Mouse (Mus musculus): ENCODE results near the gene Mfsd11.
A peak's percentile ranks its signal among the peaks of the same experiment; 100 is the strongest.
"Not testable (repeated sequence)": the region's sequence is repeated elsewhere in the genome, so short reads cannot be mapped to it uniquely, and the experiment has no call there.

Gene Mfsd11

DNA sequence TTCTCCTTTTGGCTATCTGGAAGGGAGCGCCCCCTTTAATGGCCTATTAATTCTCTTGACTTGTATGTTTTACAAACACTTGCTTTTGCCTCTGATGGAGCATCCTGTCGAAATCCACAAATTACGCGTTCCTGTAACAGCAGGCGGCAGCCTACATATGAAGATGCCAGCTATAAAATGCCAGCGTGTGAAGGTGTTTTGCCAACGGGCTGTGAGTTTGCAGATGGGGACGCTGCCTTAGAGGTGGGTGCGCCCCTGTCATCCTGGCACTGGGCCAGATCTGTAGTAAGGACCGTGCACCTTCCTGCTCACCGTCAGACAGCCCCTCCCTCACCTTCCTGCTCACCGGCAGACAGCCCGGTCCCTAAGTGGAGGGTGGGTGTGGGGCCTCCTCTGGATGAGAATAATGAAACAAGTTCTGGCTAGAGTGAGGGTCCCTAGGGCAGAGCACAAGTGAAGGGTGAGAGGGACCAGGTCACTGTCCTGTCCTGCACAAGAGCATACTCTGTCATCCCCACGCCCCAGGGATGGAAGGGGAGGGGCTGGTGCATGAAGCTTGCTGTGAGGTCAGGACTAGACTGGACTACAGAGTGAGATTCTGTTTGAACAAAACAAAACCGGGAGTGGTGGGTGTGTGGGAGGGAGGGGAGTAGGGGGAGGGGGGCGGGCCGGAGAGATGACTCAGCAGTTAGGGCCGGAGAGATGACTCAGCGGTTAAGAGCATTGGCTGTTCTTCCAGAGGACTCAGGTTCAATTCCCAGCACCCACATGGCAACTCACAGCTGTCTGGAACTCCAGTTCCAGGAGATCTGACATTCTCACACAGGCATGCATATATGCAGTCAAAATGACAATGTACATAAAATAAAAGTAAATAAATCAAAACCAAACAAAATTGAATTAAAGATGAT, 41.5 kb downstream of the Mfsd11 start:
- no peak for DNase-seq

DNA sequence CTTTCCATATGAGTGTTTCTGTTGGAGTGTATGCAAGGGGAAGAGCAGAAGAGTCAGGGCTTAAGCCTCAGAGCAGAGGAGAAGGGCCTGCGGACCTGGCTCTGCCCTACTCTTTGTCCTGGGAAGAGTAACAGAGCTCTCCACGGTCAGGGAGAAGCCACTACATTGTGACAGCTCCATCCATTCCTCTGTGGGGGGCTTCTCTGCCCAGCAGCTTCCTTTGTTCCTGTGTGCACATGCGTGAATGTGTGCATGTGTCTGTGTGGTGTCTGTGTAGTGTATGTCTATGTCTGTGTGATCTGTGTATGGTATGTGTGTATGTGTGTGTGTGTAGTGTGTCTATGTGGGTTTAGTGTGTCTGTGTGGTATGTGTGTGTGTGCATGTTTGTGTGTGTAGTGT, 43.2 kb downstream of the Mfsd11 start:
- DNase-seq, result no peak

DNA sequence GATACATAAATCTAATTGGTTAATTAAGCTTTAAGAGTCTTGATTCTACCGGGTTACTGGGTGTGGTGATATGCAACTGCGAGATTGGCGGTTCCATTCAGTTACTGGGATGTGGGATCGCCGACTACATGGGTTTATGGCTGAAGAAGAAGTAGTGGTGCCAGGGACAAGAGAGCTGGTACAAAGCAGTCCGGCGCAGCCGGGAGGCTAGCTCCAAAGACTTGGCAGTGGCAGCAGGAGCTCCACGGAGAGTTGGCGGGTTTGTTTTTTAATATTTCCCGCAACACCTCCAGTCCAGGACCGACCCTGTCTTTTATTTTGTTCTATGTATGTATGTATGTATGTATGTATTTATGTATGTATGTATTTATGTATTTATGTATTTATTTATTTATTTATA, 47.0 kb downstream of the Mfsd11 start:
- no peak for DNase-seq

DNA sequence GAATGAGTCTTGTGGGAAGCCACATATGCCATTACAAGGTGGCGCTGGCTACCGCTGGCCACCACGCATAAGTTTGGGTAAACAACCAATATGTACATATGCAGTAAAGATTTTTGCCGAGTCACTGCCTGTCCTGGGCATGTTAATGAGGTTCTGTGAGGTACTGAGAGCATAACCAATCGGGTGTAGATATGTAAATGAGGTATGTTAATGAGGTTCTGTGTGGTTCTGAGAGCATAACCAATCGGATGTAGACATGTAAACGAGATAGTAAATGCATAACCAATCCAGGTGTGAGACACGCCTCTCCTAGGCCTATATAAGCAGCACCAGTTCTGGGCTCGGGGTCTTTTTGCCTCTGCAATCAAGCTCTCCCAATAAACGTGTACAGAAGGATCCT, 50.3 kb downstream of the Mfsd11 start:
- DNase-seq, result not testable (repeated sequence)

DNA sequence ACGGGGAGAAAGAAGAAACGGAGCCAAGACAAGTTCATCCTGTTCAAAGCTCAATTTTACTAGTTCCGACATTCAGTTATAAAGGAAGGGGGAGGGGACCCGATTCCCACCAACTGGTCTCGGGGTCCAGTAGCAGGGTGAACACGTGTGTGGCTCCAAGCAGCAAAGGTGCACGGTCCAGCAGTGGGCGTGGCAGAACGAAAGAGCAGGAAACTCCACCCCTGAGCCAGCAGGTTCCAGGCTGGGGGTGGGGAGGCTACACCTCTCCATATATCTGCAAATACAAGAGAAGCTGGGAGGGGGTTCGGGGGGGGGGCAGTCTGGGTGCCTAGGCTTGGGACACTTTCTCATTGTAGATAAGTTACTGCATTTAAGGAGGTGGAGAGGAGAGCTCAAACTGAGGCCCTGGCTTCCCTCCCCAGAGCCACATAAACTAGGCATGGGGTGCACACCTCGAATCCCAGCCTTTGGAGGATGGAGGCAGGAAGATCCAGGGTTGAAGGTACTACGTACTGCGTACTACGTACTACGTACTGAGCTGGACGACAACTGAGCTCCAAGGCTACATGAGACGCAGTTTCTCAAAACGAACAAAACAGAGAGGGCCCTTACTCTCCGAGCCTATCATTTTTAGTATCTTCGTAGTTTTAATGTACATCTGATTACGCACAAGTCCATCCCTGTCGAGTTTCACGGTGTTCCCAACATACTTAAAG, 53.7 kb downstream of the Mfsd11 start:
- DNase-seq, result peak; percentile 27

DNA sequence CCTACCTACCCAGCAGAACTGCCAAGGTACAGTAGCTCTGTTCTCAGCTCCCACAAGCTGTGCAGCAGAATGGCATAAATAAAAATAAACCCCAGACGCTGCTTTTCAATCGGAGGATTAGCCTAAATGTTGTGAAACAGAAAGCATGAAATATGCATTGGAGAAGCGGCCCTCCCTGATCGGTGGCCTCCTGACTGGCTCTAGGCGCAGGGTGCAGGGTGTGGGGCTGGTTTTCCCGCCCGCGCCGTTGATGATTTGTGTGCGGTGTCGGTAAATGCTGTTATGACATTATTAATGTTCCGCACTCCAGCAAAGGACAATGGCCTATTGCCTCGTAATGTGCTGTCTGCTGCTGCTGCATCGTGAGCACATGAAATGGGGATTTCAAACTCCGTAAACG, 61.3 kb downstream of the Mfsd11 start:
- DNase-seq, result no peak

DNA sequence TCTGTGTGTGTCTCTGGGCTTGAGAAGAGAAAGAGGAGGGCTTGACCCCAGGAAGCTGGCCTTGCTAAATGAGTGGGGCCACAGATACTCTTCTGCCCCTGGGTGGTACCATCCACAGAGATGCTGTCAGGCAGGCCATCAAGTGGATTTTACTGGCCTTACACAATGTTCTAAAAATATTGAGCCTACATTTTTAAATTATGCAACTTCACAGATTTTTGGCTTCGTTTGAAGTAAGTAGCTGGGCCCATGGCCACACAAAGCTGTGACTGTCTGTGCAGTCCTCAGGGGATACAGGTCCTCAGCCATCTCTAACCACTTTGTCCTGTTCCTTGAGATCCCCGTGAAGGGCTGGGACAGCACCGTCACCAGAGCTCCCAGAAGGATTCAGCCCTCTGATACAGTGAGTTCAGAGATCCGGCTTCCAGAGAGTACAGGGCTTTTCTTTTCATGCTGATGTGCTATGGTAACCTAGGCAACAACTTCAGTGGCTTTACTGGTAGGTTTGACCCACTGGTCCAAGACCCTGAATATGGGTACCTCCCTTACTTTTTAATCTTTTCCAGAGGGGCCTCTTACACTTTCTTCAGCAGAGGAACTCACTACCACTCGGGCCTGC, 62.1 kb downstream of the Mfsd11 start:
- DNase-seq, result no peak

DNA sequence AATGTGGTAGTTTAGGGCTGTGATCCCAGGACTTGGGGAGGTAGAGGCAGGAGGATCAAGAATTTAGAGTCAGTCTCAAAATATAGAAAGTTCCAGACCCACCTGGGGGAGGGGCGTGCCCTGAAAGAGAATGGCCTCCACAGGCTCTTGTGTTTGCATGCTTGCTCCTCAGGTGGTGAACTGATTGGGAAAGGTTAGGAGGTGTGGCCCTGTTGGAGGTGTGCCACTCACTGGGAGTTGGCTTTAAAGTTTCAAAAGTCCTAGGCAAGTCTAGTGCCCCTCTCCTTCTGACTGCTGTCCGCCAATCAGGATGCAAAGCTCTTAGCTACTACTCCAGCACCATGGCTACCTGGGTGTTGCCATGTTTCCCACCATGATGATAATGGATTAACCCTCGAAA, 63.0 kb downstream of the Mfsd11 start:
- DNase-seq, result no peak

DNA sequence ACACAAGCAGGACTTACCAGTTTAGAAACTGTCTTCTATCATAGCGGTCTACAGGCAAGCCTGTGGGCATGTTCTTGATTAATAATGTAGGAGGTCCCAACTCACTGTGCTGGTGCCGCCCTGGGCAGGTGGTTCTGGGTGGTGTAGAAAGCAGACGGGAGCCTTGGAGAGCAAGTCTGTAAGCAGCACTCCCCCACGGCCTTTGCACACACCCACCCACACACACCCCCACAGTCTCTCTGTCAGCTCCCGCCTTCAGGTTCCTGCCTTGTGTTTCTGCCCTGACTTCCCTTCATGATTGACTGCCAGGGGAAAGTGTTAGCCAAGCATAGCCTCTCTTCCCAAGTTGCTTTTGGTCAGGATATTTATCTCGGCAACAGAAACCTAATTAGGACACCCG, 65.1 kb downstream of the Mfsd11 start:
- no peak for DNase-seq

DNA sequence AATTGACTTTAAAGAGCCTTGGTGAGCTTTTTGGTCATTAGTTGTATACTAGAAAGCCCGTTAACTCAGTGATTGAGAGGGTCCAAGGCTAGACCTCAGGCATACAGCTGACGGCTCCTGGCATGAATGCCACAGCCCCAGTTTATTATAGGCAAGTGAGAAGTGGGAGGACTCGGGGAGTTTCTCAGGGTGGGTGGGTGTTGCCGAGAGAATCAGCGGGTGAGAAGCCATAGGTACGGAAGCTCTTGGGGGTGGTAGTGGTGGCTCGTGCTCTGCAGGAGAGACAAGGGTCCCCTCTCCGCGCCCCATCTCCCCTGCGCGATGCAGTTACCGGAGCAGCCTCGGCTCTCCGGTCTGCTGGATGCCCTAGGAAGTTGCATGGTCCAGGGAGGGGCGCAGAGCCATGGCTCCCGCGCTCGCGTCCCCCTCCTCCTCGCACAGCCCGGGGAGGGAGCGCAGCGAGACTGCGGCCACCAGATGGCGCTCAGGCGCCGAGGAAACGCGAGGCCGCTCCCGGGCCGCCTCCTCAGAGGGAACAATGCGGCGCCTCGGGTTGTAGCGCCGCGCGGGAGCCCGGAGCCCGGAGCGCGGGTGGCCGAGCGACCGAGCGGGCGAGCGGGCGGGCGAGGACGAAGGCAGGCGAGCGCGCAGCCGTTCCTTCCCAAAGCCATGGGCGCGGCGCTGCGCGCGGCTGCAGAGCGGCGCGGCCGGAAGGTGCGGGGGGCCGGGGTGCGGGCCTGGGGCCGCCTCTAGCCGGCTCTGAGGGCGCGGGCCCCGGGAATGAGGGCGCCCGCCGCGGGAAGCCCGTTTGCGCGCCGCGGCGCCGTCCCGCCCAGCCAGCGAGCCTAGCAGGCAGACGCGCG, 66.3 kb downstream of the Mfsd11 start, which contains the start of gene Mgat5b:
Gene Mgat5b (plus strand): TSS at position 541 of the 863 bp plus-strand sequence.
- DNase-seq, result peak; percentile 73

DNA sequence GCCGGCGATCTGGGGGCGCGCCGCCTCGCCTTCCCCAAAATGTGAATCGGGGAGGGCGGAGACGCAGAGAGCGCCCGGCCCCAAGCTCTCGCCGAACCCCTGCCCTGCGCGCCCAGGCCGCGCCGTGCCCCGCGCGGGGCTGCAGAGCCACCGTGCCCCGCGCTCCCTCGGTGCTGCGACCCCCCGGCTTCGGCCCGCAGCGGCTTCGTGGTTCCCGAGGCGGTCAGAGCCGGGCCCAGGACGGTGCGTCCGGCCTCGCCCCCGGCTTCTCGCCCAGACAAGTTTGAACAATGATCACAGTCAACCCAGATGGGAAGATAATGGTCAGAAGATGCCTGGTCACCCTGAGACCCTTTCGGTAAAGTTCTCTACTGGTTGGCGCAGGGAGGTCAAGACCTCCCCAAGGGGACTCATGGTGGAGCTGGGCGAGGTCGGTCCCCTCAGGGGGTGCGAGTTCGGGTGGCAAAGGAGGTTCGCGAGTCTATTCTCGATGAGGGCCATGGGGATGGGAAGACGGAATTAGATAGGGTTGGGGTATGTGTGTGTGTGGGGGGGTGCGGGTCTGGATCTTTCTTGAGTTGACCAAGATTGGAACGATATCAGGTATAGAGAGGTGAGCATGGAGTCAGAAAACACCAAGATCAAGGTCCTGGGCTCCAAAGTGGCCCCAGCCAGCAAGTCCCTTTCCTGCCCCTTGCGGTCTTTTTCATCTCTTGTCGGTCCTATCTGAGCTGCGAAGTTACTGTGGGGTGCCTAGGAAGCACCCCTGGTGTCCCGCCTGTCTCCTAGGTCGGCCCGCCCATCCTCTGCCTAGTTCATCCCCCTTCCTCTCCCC, 67.2 kb downstream of the Mfsd11 start:
- no peak for DNase-seq

DNA sequence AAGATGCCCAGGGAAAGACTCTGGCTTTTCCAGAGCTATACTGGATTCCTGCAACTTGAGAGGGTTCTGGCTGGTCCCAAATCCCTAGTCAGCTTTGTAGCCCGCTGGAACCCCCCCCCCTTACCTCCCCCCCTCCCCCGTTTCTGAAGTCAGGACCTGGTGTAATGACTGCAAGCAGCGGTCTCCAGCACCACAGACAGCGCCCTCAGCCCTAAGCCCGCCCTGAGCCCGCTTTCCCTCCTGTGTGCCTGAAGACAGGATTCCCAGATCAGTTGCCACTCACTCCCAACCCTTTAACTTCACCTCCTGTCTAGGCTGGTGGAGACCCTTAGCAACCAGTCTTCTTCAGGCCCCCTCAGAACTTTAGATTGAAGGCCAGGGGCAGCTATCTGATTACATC, 68.5 kb downstream of the Mfsd11 start:
- no peak for DNase-seq

DNA sequence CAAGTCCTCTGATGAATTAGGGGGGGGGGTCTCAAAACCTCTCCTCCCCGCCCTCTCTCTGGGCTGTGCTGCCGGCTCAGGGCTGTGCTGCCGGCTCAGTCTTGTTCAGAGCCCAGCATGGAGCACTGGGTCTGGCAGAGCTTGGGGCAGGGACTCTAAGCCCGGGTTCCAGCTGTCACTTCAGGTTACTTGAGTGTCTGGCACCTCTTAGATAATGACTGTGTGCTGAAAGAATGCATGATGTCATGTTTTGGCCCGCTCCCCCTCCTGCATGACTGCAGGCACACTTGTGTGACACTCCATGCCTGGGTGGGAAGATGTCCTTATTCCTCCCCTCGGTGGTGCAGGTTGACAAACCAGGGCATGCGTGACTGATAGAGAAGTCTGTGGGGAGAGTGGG, 69.8 kb downstream of the Mfsd11 start:
- no peak for DNase-seq
